Mouse (Mus musculus): ENCODE measurements around the gene Cdhr3.

The Cdhr3 gene

GRCm38 (mm10) chr12:33092775-33093174 lies at the start of gene Cdhr3:
Cdhr3 (minus strand) TSS chr12:33092875.
- DNase-seq (ENCODE audit: low read depth), result no peak

GRCm38 (mm10) chr12:33139083-33139482 lies 46.4 kb upstream of the Cdhr3 start:
- no peak for DNase-seq (ENCODE audit: low read depth)

GRCm38 (mm10) chr12:33137857-33138256 lies 45.2 kb upstream of the Cdhr3 start:
- DNase-seq (ENCODE audit: low read depth), result no peak

- no peak for DNase-seq (ENCODE audit: low read depth)
These were observed 39.1 kb upstream of the Cdhr3 start for GRCm38 (mm10) chr12:33131796-33132195.

GRCm38 (mm10) chr12:33130401-33130800 lies 37.7 kb upstream of the Cdhr3 start:
- no peak for DNase-seq (ENCODE audit: low read depth)

GRCm38 (mm10) chr12:33129410-33129809 lies 36.7 kb upstream of the Cdhr3 start:
- DNase-seq (ENCODE audit: low read depth), result no peak

GRCm38 (mm10) chr12:33128702-33129101 lies 36.0 kb upstream of the Cdhr3 start:
- DNase-seq (ENCODE audit: low read depth), result no peak

- no peak for DNase-seq (ENCODE audit: low read depth)
These were observed 35.4 kb upstream of the Cdhr3 start for GRCm38 (mm10) chr12:33128121-33128520.

GRCm38 (mm10) chr12:33126243-33126642 lies 33.6 kb upstream of the Cdhr3 start:
- DNase-seq (ENCODE audit: low read depth), result no peak

GRCm38 (mm10) chr12:33125594-33126227 lies 33.0 kb upstream of the Cdhr3 start:
- no peak for DNase-seq (ENCODE audit: low read depth)

GRCm38 (mm10) chr12:33118624-33119301 lies 26.1 kb upstream of the Cdhr3 start:
- DNase-seq (ENCODE audit: low read depth), result no peak

GRCm38 (mm10) chr12:33110894-33111471 lies 18.3 kb upstream of the Cdhr3 start:
- no peak for DNase-seq (ENCODE audit: low read depth)

GRCm38 (mm10) chr12:33109531-33109930 lies 16.9 kb upstream of the Cdhr3 start:
- DNase-seq (ENCODE audit: low read depth), result no peak

- DNase-seq (ENCODE audit: low read depth), result no peak
These were observed 13.9 kb upstream of the Cdhr3 start for GRCm38 (mm10) chr12:33106438-33107167.

GRCm38 (mm10) chr12:33105724-33106123 lies 13.0 kb upstream of the Cdhr3 start:
- DNase-seq (ENCODE audit: low read depth), result no peak

- DNase-seq (ENCODE audit: low read depth), result no peak
These were observed 9.9 kb upstream of the Cdhr3 start for GRCm38 (mm10) chr12:33102342-33103115.

- DNase-seq (ENCODE audit: low read depth), result no peak
These were observed 9.0 kb upstream of the Cdhr3 start for GRCm38 (mm10) chr12:33101627-33102026.

- no peak for DNase-seq (ENCODE audit: low read depth)
These were observed 3.3 kb upstream of the Cdhr3 start for GRCm38 (mm10) chr12:33096017-33096416.

GRCm38 (mm10) chr12:33092196-33092595 lies 479 bp downstream of the Cdhr3 start:
- no peak for DNase-seq (ENCODE audit: low read depth)

- DNase-seq (ENCODE audit: low read depth), result no peak
These were observed 6.5 kb downstream of the Cdhr3 start for GRCm38 (mm10) chr12:33086151-33086550.

GRCm38 (mm10) chr12:33084683-33085082 lies 8.0 kb downstream of the Cdhr3 start:
- no peak for DNase-seq (ENCODE audit: low read depth)

- no peak for DNase-seq (ENCODE audit: low read depth)
These were observed 9.3 kb downstream of the Cdhr3 start for GRCm38 (mm10) chr12:33083362-33083761.

Measured in c-Kit-positive CD71-negative TER-119-negative erythroid progenitor cells, embryonic 14.5 days (primary cell).